ENCODE assay signal across 8 mouse cellular contexts in the genomic region with DNA sequence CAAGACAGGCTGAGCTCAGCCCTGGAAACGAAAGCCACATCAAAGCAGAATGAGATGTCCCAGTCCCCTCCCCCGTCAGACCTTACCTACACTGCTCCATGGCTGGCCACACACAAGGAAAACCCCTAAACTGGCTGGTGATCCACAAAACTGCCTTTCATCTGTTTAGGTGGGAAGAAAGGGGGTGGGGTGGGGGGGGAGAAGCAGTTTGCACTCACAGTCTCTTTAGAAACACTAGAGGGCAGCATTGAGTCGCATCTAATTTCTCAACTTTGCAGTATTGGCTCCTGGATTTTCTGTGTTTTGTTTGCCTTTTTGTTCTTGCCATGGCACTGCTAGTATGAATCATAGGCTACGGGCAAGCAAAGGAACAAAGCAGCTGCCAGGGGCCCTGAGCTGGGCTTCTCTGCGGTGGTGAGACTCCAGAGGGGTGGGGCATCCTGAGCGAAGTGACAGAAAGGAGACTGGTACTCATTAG.
A peak's percentile ranks its signal among the peaks of the same experiment; 100 is the strongest.
DNase-seq lines count a peak whose midpoint lies in the region; ATAC-seq and TF ChIP-seq lines count a peak whose summit lies in the region.

No protein-coding gene starts in this region.

- H3K4me2 ChIP-seq in neural tube, embryonic 14.5 days (ENCODE audit: low read depth, low read length), result peak overlapping the region; percentile 18; the same call in 1 of the 2 replicates

- DNase-seq in cerebellum, postnatal 14 days, result peak; percentile 54 to 75
- peak; percentile 49 to 57 for DNase-seq in heart, adult 9 months (ENCODE audit: low spot score in 2 of 2)
- peak; percentile 52 for DNase-seq in kidney, postnatal 14 days
- DNase-seq in lung, adult 18-20 months, result peak; percentile 44 to 73
- DNase-seq in MN1 (ENCODE audit: low spot score), result no peak

- H3K27me3 ChIP-seq in C2C12 (ENCODE audit: control insufficient read depth, insufficient read depth, insufficient read length) (peaks cover 10% of the 10 kb centered on the region), ES-Bruce4 (ENCODE audit: control insufficient read depth, insufficient read depth, low read length, poor library complexity, severe bottlenecking) (peaks cover 12% of the 10 kb centered on the region)
- H3K27me3 ChIP-seq in neural tube, embryonic 14.5 days (ENCODE audit: control insufficient read depth, insufficient read depth, low read length), result peaks cover 26% of the 10 kb centered on the region

- no peak overlapping the region for H3ac ChIP-seq in C2C12 (ENCODE audit: control insufficient read depth, insufficient read length, low read depth)

- no peak overlapping the region for H3K4me3 ChIP-seq in C2C12 (ENCODE audit: insufficient read depth, poor library complexity, severe bottlenecking)
- H3K4me3 ChIP-seq in ES-Bruce4 (ENCODE audit: low read depth, low read length), result no peak overlapping the region
- no peak overlapping the region for H3K4me3 ChIP-seq in neural tube, embryonic 14.5 days (ENCODE audit: low read depth, low read length)

- no peaks in the 10 kb centered on the region for H3K79me3 ChIP-seq in C2C12 (ENCODE audit: low read depth)

- no peaks in the 10 kb centered on the region for H3K9me3 ChIP-seq in ES-Bruce4 (replicated peaks; ENCODE audit: control insufficient read depth, insufficient read depth, low read length, poor library complexity, severe bottlenecking)
- H3K9me3 ChIP-seq in neural tube, embryonic 14.5 days (ENCODE audit: control insufficient read depth, low read length), result no peaks in the 10 kb centered on the region

- H3K36me3 ChIP-seq in C2C12 (ENCODE audit: control insufficient read depth, insufficient read depth) (no peaks in the 10 kb centered on the region), ES-Bruce4 (ENCODE audit: control insufficient read depth, insufficient read depth, low read length, poor library complexity, severe bottlenecking) (no peaks in the 10 kb centered on the region)
- no peaks in the 10 kb centered on the region for H3K36me3 ChIP-seq in neural tube, embryonic 14.5 days (ENCODE audit: control insufficient read depth, insufficient read depth, low read length)

- TF ChIP-seq POLR2A in ES-Bruce4 (IDR thresholded peaks at IDR 0.05; ENCODE audit: insufficient read depth, low read length), result no peak

- H3K4me1 ChIP-seq in ES-Bruce4 (ENCODE audit: control insufficient read depth, insufficient read depth, low read length), result peaks cover 6% of the 10 kb centered on the region
- peaks cover 13% of the 10 kb centered on the region for H3K4me1 ChIP-seq in neural tube, embryonic 14.5 days (ENCODE audit: control insufficient read depth, insufficient read depth, low read length)

- 20% methylated on average over 6 of the region's 6 CpGs for WGBS in neural tube, embryonic 14.5 days

- no peak overlapping the region for H3K9ac ChIP-seq in ES-Bruce4 (ENCODE audit: low read depth, poor library complexity, severe bottlenecking)
- no peak overlapping the region for H3K9ac ChIP-seq in neural tube, embryonic 14.5 days (replicated peaks; ENCODE audit: low read depth, low read length)

- TF ChIP-seq EP300 in ES-Bruce4 (IDR thresholded peaks at IDR 0.05; ENCODE audit: insufficient read depth, low read depth, low read length), result no peak

- TF ChIP-seq CTCF in C2C12 (IDR thresholded peaks at IDR 0.05; ENCODE audit: control insufficient read depth, insufficient read depth, insufficient read length) (no peak), ES-Bruce4 (IDR thresholded peaks at IDR 0.05; ENCODE audit: low read depth, low read length) (peak; percentile 10)

- H3K79me2 ChIP-seq in C2C12 (ENCODE audit: control insufficient read depth, insufficient read depth), result no peaks in the 10 kb centered on the region

- peak; percentile 33; the same call in 1 of the 2 replicates for ATAC-seq in neural tube, embryonic 14.5 days (ENCODE audit: low read depth)

- H3K27ac ChIP-seq in ES-Bruce4 (ENCODE audit: insufficient read depth, low read length), result no peak overlapping the region
- H3K27ac ChIP-seq in neural tube, embryonic 14.5 days (ENCODE audit: low read depth, low read length), result no peak overlapping the region

TF ChIP-seq in C2C12, 6 proteins besides CTCF, POLR2A, EP300 and RAD21:
- TF ChIP-seq MYOD1 (IDR thresholded peaks at IDR 0.05; ENCODE audit: control insufficient read depth, insufficient read length, low read depth) (peak; percentile 59), CEBPB (IDR thresholded peaks at IDR 0.05; ENCODE audit: low read depth) (no peak)
